ENCODE assay signal across 9 mouse cellular contexts in the genomic region with DNA sequence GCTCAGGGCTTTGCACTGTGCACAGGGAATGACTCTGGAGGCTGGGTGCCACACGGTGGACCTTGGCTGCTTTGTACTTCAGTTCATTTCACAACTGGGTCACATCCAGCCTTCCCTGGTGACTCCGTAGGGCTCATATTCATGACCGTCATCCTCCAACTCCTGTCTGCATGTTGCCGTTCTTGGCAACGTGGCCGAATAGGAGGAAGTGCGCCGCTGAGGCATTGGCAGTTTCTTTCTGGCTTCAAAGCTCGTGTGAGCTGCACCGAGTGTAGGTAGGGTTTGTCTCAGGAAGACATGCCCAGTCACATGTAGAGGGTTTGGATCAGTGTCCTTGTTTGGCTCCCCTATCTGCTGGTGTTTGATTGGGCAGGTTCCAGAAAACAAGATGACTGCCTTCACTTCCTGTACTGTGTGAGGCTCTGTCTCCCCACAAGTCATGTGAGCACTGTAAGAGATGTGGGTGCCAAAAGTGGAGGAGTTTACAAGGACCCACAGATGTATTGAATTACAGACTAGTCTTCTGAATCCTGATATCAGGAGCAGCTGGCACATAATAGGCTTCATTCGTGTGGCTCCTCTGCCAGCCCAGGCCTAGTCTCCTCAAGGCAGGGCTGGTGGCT.
DNase-seq lines count a peak whose midpoint lies in the region; ATAC-seq and TF ChIP-seq lines count a peak whose summit lies in the region.
"Had no signal": no experiment of that assay in that cellular context is flagged by ENCODE, and none has a peak within 500 bp of the region (broad histone marks: within the 10 kb centered on the region; RNA-seq: fewer than 3 reads in every experiment).

No protein-coding gene starts in this region.

- H3K36me3 ChIP-seq in forebrain, embryonic 10.5 days (replicated peaks): no peaks in the 10 kb centered on the region
- no peaks in the 10 kb centered on the region for H3K36me3 ChIP-seq in forebrain, embryonic 14.5 days (ENCODE audit: control insufficient read depth, insufficient read depth, low read length)
- H3K36me3 ChIP-seq in megakaryocyte, embryonic 14.5 days (replicated peaks; ENCODE audit: low read length): peaks cover 69% of the 10 kb centered on the region

- no peaks in the 10 kb centered on the region for H3K27me3 ChIP-seq in forebrain, embryonic 10.5 days (ENCODE audit: poor library complexity, severe bottlenecking)
- no peaks in the 10 kb centered on the region for H3K27me3 ChIP-seq in forebrain, embryonic 14.5 days (replicated peaks; ENCODE audit: control insufficient read depth, insufficient read depth, low read length)
- no peaks in the 10 kb centered on the region for H3K27me3 ChIP-seq in megakaryocyte, embryonic 14.5 days (replicated peaks)
- H3K27me3 ChIP-seq: Patski had no signal

- H3K9ac ChIP-seq in forebrain, embryonic 14.5 days (ENCODE audit: low read length): no peak overlapping the region

- ATAC-seq in forebrain, embryonic 14.5 days: no peak
- peak; percentile 23 to 34 for ATAC-seq in hematopoietic stem cell, adult 5-6 weeks (replicated peaks in 1 of 2; ENCODE audit: insufficient read depth in 1 of 2, low FRiP score in 2 of 2, low TSS enrichment in 1 of 2, low read depth in 1 of 2, poor library complexity in 2 of 2, severe bottlenecking in 2 of 2)
- ATAC-seq: Patski had no signal

- H3K4me3 ChIP-seq in forebrain, embryonic 10.5 days: no peak overlapping the region
- H3K4me3 ChIP-seq in forebrain, embryonic 14.5 days (ENCODE audit: low read depth, low read length): no peak overlapping the region
- peak overlapping the region; percentile 4 for H3K4me3 ChIP-seq in bone marrow, adult 2 months (replicated peaks; ENCODE audit: control insufficient read depth, low read depth, low read length)
- peak overlapping the region; percentile 68 for H3K4me3 ChIP-seq in megakaryocyte, embryonic 14.5 days (replicated peaks)

- WGBS in forebrain, embryonic 10.5 days: 92% methylated on average over 11 of the region's 11 CpGs
- WGBS in forebrain, embryonic 14.5 days: 87% methylated on average over 11 of the region's 11 CpGs
- 11% methylated on average over 11 of the region's 11 CpGs for WGBS in bone marrow, adult 2 months

- no peak for TF ChIP-seq CTCF in bone marrow, adult 2 months (IDR thresholded peaks at IDR 0.05; ENCODE audit: control insufficient read depth, insufficient read depth, low read length)

- 0 out of 2 replicates have a peak overlapping the region, but pooled peaks have one; percentile 11 for H3K27ac ChIP-seq in forebrain, embryonic 10.5 days
- H3K27ac ChIP-seq in forebrain, embryonic 14.5 days (ENCODE audit: low read depth, low read length): no peak overlapping the region
- H3K27ac ChIP-seq in bone marrow, adult 2 months (ENCODE audit: control insufficient read depth, insufficient read depth, low read depth, low read length, poor library complexity): peak overlapping the region; percentile 17

- H3K4me1 ChIP-seq in forebrain, embryonic 10.5 days: peaks cover 18% of the 10 kb centered on the region
- H3K4me1 ChIP-seq in forebrain, embryonic 14.5 days (ENCODE audit: control insufficient read depth, insufficient read depth, low read length): peaks cover 6% of the 10 kb centered on the region; the same call in 1 of the 2 replicates
- H3K4me1 ChIP-seq in bone marrow, adult 2 months (ENCODE audit: control insufficient read depth, insufficient read depth, low read length): peaks cover 16% of the 10 kb centered on the region
- peaks cover 94% of the 10 kb centered on the region for H3K4me1 ChIP-seq in megakaryocyte, embryonic 14.5 days

- no peak for DNase-seq in forebrain, embryonic 10.5 days (ENCODE audit: extremely low spot score, low spot score)
- DNase-seq in forebrain, embryonic 14.5 days (ENCODE audit: low spot score): no peak
- DNase-seq in 3134 (ENCODE audit: extremely low read depth, insufficient read length, low spot score): peak; percentile 53
- no peak for DNase-seq in ovary, postnatal 10 days (ENCODE audit: low spot score)
- no peak for DNase-seq in urinary bladder, postnatal 25 days (ENCODE audit: low spot score)

- H3K9me3 ChIP-seq in forebrain, embryonic 10.5 days: no peaks in the 10 kb centered on the region
- H3K9me3 ChIP-seq in forebrain, embryonic 14.5 days (replicated peaks; ENCODE audit: control insufficient read depth, low read length): no peaks in the 10 kb centered on the region
- no peaks in the 10 kb centered on the region for H3K9me3 ChIP-seq in megakaryocyte, embryonic 14.5 days

- no peak for TF ChIP-seq POLR2A in bone marrow, adult 2 months (IDR thresholded peaks at IDR 0.05; ENCODE audit: borderline replicate concordance, control insufficient read depth, low read depth, low read length)

- H3K4me2 ChIP-seq in forebrain, embryonic 14.5 days (ENCODE audit: low read length): no peak overlapping the region

Comparison
In these comparisons a context has a peak if more than half of its experiments do, and no peak if none do; other contexts are left out.
1. H3K4me3 ChIP-seq: peak in bone marrow, adult 2 months (single experiment) and megakaryocyte, embryonic 14.5 days (single experiment); none in forebrain, embryonic 10.5 days (single experiment) and forebrain, embryonic 14.5 days (single experiment).